Mouse (Mus musculus) myocyte (in vitro differentiated cells): ENCODE measurements around the gene Tmprss3. TPM values are rescaled to one million over a fixed set of nuclear protein-coding genes. Genes with fewer than 3 reads are reported as not detected.

Experiments
- H3K27me3 ChIP-seq: one replicate; pipeline ENCODE4 v1.6.1; 2011; ENCODE audit not compliant: control insufficient read depth, insufficient read depth, insufficient read length
- H3K36me3 ChIP-seq: one replicate; pipeline ENCODE4 v1.6.1; 2011; ENCODE audit not compliant: control insufficient read depth, insufficient read depth
- H3K4me2 ChIP-seq: one replicate; pipeline ENCODE4 v1.6.1; 2011; ENCODE audit warnings: low read depth, control low read depth
- H3K4me3 ChIP-seq: one replicate; pipeline ENCODE4 v1.5.1; 2011; ENCODE audit warnings: mild to moderate bottlenecking, control low read depth, moderate library complexity
- H3K79me2 ChIP-seq: one replicate; pipeline ENCODE4 v1.6.1; 2011; ENCODE audit not compliant: control insufficient read depth, insufficient read depth
- H3ac ChIP-seq: one replicate; pipeline ENCODE4 v1.6.1; 2011; ENCODE audit not compliant: control insufficient read depth, insufficient read length
- CEBPB ChIP-seq: IDR thresholded peaks from 2 replicates; pipeline ENCODE4 v1.6.1; 2011; ENCODE audit warnings: mild to moderate bottlenecking, moderate library complexity; ENCODE audit not compliant: poor library complexity, insufficient read depth, severe bottlenecking
- E2F4 ChIP-seq: IDR thresholded peaks from one replicate; pipeline ENCODE4 v1.6.1; 2011; ENCODE audit warnings: mild to moderate bottlenecking, control low read depth, moderate library complexity; ENCODE audit not compliant: insufficient read depth
- MAX ChIP-seq: IDR thresholded peaks from one replicate; pipeline ENCODE4 v1.6.1; 2011; ENCODE audit warnings: low read depth, mild to moderate bottlenecking, control low read depth
- MYOD1 ChIP-seq, 3 experiments: IDR thresholded peaks; one replicate each; pipeline ENCODE4 v1.6.1; 2011; ENCODE audit warnings: control low read depth in 2 of 3, low read depth in 2 of 3, mild to moderate bottlenecking in 2 of 3, moderate library complexity in 1 of 3; ENCODE audit not compliant: insufficient read length in 2 of 3, control insufficient read depth in 1 of 3
- MYOG ChIP-seq, 3 experiments: IDR thresholded peaks; one replicate each; pipeline ENCODE4 v1.6.1; 2011; ENCODE audit warnings: control low read depth in 2 of 3, low read depth in 2 of 3, mild to moderate bottlenecking in 2 of 3; ENCODE audit not compliant: insufficient read length in 2 of 3, control insufficient read depth in 1 of 3, insufficient read depth in 1 of 3
- POLR2A ChIP-seq: IDR thresholded peaks from one replicate; pipeline ENCODE4 v1.6.1; 2011; ENCODE audit warnings: low read depth, mild to moderate bottlenecking, control low read depth, moderate library complexity; ENCODE audit not compliant: insufficient read length
- POLR2AphosphoS2 ChIP-seq: IDR thresholded peaks from one replicate; pipeline ENCODE4 v1.6.1; 2011; ENCODE audit warnings: low read depth, control low read depth; ENCODE audit not compliant: insufficient read length
- REST ChIP-seq: IDR thresholded peaks from one replicate; pipeline ENCODE4 v1.6.1; 2011; ENCODE audit warnings: mild to moderate bottlenecking, control low read depth, moderate library complexity; ENCODE audit not compliant: insufficient read depth, insufficient read length
- SRF ChIP-seq: IDR thresholded peaks from one replicate; pipeline ENCODE4 v1.6.1; 2011; ENCODE audit warnings: low read depth; ENCODE audit not compliant: control insufficient read depth, insufficient read length
- TCF12 ChIP-seq: IDR thresholded peaks from one replicate; pipeline ENCODE4 v1.6.1; 2011; ENCODE audit warnings: mild to moderate bottlenecking, control low read depth; ENCODE audit not compliant: poor library complexity, insufficient read depth, severe bottlenecking
- TCF3 ChIP-seq: IDR thresholded peaks from one replicate; pipeline ENCODE4 v1.6.1; 2011; ENCODE audit warnings: low read depth, control low read depth; ENCODE audit not compliant: insufficient read length
- USF1 ChIP-seq: IDR thresholded peaks from one replicate; pipeline ENCODE4 v1.6.1; 2011; ENCODE audit warnings: low read depth, mild to moderate bottlenecking, control low read depth, moderate library complexity
- polyA plus RNA-seq: library from polyadenylated mRNA; unstranded; fragments of >200 nt; fragmentation: generic; extraction: Trizol; gene quantifications from one replicate; pipeline ENCODE4 v1.2.1, GENCODE M21; 2012; ENCODE audit warnings: missing spikeins

Tmprss3 gene
- polyA plus RNA-seq, 1 experiment: not detected

GRCm38 (mm10) chr17:31235915-31236314 lies 37.1 kb upstream of the Tmprss3 start:
- TF ChIP-seq TCF12 (no peak), USF1 (no peak), MAX (no peak), E2F4 (no peak), CEBPB (no peak), SRF (no peak), POLR2A (no peak), REST (no peak), MYOD1 (IDR thresholded peaks at IDR 0.05; ENCODE audit: control insufficient read depth in 1 of 3, insufficient read length in 2 of 3, low read depth in 2 of 3) (no peak), MYOG (IDR thresholded peaks at IDR 0.05; ENCODE audit: control insufficient read depth in 1 of 3, insufficient read depth in 1 of 3, insufficient read length in 2 of 3, low read depth in 2 of 3) (no peak), POLR2AphosphoS2 (no peak), TCF3 (no peak)
- Histone ChIP-seq H3K4me3 (no peak overlapping the region), H3K36me3 (no peaks in the 10 kb centered on the region), H3K4me2 (no peak overlapping the region), H3ac (no peak overlapping the region), H3K79me2 (no peaks in the 10 kb centered on the region), H3K27me3 (no peaks in the 10 kb centered on the region)

- Histone ChIP-seq H3K4me3 (no peak overlapping the region), H3K36me3 (no peaks in the 10 kb centered on the region), H3K79me2 (no peaks in the 10 kb centered on the region), H3K27me3 (no peaks in the 10 kb centered on the region), H3ac (no peak overlapping the region), H3K4me2 (no peak overlapping the region)
- TF ChIP-seq CEBPB (no peak), TCF12 (no peak), TCF3 (no peak), REST (no peak), POLR2AphosphoS2 (no peak), SRF (no peak), E2F4 (no peak), USF1 (no peak), MAX (no peak), POLR2A (no peak), MYOG (IDR thresholded peaks at IDR 0.05; ENCODE audit: control insufficient read depth in 1 of 3, insufficient read depth in 1 of 3, insufficient read length in 2 of 3, low read depth in 2 of 3) (no peak), MYOD1 (IDR thresholded peaks at IDR 0.05; ENCODE audit: control insufficient read depth in 1 of 3, insufficient read length in 2 of 3, low read depth in 2 of 3) (no peak)
These were observed 33.7 kb upstream of the Tmprss3 start for GRCm38 (mm10) chr17:31232251-31233010.

DNA sequence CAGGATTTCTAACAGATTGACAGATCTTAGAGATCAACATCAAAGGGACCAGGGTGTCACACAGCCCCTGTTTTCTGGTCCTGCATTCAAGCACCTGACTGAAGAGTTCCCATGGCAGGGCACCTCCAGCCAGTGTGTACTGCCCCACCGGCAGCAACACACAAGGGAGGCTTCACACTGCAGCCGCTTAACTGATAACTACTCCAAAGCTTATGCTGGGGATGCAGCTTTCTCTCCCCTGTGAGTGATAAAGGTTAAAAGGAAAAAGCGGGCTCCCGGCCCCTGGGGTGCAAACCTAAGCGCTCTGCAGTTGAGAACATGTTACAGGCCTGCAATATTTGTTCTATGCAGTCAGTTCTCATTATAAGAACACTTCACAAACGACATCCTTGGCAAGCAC lies 33.0 kb upstream of the Tmprss3 start:
- no peaks in the 10 kb centered on the region for H3K27me3 ChIP-seq
- TF ChIP-seq MYOD1 (IDR thresholded peaks at IDR 0.05; ENCODE audit: control insufficient read depth in 1 of 3, insufficient read length in 2 of 3, low read depth in 2 of 3) (no peak), MYOG (IDR thresholded peaks at IDR 0.05; ENCODE audit: control insufficient read depth in 1 of 3, insufficient read depth in 1 of 3, insufficient read length in 2 of 3, low read depth in 2 of 3) (no peak), CEBPB (no peak), POLR2A (no peak), TCF3 (no peak), USF1 (no peak)
- no peaks in the 10 kb centered on the region for H3K36me3 ChIP-seq
- H3K4me3 ChIP-seq: no peak overlapping the region
- no peak overlapping the region for H3K4me2 ChIP-seq
- H3ac ChIP-seq: no peak overlapping the region
- no peaks in the 10 kb centered on the region for H3K79me2 ChIP-seq

GRCm38 (mm10) chr17:31226931-31227330 lies 28.2 kb upstream of the Tmprss3 start:
- Histone ChIP-seq H3ac (no peak overlapping the region), H3K36me3 (no peaks in the 10 kb centered on the region), H3K4me3 (no peak overlapping the region), H3K4me2 (no peak overlapping the region), H3K79me2 (no peaks in the 10 kb centered on the region), H3K27me3 (no peaks in the 10 kb centered on the region)
- no peak for TF ChIP-seq POLR2A
- no peak for TF ChIP-seq MYOG (IDR thresholded peaks at IDR 0.05; ENCODE audit: control insufficient read depth in 1 of 3, insufficient read depth in 1 of 3, insufficient read length in 2 of 3, low read depth in 2 of 3)
- no peak for TF ChIP-seq USF1
- no peak for TF ChIP-seq MYOD1 (IDR thresholded peaks at IDR 0.05; ENCODE audit: control insufficient read depth in 1 of 3, insufficient read length in 2 of 3, low read depth in 2 of 3)

DNA sequence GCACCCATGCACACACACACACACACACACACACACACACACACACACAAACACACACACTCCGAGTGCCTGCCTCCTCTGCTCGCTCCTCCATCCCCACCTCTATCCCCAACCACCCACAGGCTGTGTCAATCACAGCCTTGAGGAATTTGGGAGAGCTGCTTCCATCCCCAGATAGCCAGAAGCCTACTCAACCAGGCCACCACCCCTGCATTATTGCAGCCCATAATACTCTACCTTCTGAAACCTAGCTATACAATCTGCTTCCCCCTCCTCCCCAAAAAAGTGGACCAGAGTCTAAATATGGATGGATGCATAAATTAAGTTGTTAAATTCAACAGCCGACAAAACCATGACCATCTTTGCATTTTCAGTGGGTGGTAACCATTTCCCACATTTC lies 27.6 kb upstream of the Tmprss3 start:
- no peak for TF ChIP-seq USF1
- no peak for TF ChIP-seq TCF3
- no peak for TF ChIP-seq E2F4
- no peak for TF ChIP-seq MYOG (IDR thresholded peaks at IDR 0.05; ENCODE audit: control insufficient read depth in 1 of 3, insufficient read depth in 1 of 3, insufficient read length in 2 of 3, low read depth in 2 of 3)
- no peak for TF ChIP-seq TCF12
- no peak for TF ChIP-seq SRF
- TF ChIP-seq MYOD1 (IDR thresholded peaks at IDR 0.05; ENCODE audit: control insufficient read depth in 1 of 3, insufficient read length in 2 of 3, low read depth in 2 of 3): no peak
- TF ChIP-seq POLR2AphosphoS2: no peak
- no peak for TF ChIP-seq REST
- no peak for TF ChIP-seq CEBPB
- no peak for TF ChIP-seq MAX
- TF ChIP-seq POLR2A: no peak

More for the DNA sequence above, 27.6 kb upstream of the Tmprss3 start:
- Histone ChIP-seq H3K36me3 (no peaks in the 10 kb centered on the region), H3K4me2 (no peak overlapping the region), H3K27me3 (no peaks in the 10 kb centered on the region), H3ac (no peak overlapping the region), H3K4me3 (no peak overlapping the region), H3K79me2 (no peaks in the 10 kb centered on the region)
